Mouse (Mus musculus) naive thymus-derived CD4-positive, alpha-beta T cell, adult 5 months (primary cell): Measurements from ENCODE around the gene Rpl13. TPM values are rescaled to one million over a fixed set of nuclear protein-coding genes. Genes with fewer than 3 reads are reported as not detected.

Experiments used
- polyA plus RNA-seq: library from polyadenylated mRNA; unstranded; fragments of 100-300 nt; shearing (Covaris generic); gene quantifications from one replicate; pipeline ENCODE4 v1.2.1, GENCODE M21; 2017

Gene Rpl13
- polyA plus RNA-seq = 1,111 TPM

DNA sequence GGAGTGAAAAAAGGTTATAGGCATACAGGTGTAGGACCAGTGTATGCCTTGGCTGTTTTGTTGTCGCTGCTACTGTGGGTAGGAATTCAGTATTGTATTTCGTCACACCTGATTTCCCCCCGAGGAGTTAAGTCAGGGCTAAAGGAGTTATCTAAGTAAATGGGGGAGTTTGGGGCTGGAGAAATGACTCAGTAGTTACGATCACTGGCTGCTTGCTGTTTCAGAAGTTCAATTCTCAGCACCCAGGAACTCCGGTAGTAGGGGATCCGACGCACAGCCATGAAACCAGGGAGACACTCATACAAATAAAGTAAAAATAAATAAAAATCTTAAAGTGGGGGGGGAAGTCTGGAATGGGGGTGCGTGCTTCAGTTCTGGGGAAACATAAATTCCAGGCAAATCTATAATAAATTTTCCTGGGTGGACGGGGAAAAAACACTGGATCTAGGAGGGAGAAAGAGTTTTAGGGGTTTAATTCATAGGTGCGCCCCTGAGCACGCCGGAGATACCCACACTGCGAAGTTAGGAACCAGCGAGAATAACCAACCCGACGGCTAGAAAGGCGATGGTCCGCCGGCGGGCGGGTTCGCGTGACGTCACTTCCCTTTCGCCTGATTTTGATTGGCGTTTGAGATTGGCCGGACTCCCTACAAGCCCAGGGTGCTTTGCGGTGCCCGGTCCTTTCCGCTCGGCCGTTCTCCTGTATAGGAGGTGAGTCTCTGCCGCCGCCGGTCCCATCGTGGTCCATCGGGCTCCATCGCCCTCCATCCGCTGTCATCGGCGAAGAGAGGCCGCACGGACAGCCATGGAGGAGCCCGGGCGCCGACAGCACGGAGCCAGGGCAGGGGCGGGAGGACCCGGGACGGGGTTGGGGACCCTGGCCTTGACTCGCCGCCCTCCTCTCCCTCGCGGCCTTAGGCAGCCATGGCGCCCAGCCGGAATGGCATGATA, at the start of gene Rpl13:
Rpl13 (plus strand) TSS at position 616 of the 951 bp plus-strand sequence.

DNA sequence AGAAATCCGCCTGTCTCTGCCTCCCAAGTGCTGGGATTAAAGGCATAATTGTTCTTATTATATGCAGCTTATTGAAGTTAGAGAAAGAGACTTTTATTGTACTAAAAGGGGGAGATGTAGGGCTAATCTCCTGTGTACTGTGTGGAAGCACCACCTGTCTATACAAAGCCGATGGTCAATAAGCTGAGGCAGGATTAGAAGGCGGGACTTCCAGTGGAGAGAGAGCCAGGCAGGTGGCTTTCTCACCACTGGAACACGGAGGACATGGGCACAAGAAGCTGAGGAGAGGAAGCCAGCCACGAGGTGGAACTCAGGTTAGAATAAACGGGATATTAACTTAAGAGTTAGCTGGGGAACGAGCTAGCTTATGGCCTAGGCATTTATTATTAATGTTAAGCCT, 39.4 kb upstream of the Rpl13 start, which contains the start of gene Spg7:
Spg7 (plus strand) TSS at position 222 of the 400 bp plus-strand sequence.

DNA sequence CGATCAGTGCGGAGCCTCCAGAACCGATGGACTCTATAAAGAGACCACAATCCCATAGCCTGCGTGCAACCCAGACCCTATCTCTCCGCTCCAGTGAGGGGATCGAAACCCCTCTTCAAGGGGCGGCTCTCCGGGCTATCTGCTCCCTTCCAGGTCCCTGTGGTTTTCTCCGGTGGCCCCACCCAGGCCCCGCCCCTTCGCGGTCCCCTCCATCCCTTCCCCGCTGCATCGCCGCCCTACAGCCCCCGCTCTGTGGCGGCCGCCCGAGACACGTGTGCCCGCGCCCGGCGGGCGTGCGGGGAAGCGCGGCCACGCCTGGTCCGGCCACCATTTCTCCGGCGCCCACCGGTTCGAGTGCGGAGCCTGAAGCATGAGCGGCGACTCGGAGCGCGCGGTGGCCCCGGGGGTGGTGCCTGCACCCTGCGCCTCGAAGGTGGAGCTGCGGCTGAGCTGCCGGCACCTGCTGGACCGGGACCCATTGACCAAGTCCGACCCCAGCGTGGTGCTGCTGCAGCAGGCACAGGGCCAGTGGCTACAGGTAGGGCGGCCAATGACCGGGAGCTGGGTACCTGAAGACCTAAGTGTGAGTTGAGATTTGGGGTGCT, 15.1 kb downstream of the Rpl13 start, which contains the start of gene Cpne7:
Cpne7 (plus strand) TSS at position 248 of the 605 bp plus-strand sequence.

Other genes starting within 250 kb of the Rpl13 start
- 413 TPM for gene Ankrd11, start 60.1 kb upstream of the Rpl13 start, polyA plus RNA-seq
- gene Spg7, start 39.4 kb upstream of the Rpl13 start, polyA plus RNA-seq = 96.0 TPM
- 0.17 TPM for gene Cpne7, start 15.0 kb downstream of the Rpl13 start, polyA plus RNA-seq
- not detected for gene Sult5a1, start 56.0 kb downstream of the Rpl13 start, polyA plus RNA-seq
- gene Dpep1, start 83.9 kb downstream of the Rpl13 start, polyA plus RNA-seq = not detected
- 129 TPM for gene Chmp1a, start 110.4 kb downstream of the Rpl13 start, polyA plus RNA-seq
- not detected for gene Spata33, start 110.5 kb downstream of the Rpl13 start, polyA plus RNA-seq
- 22.1 TPM for gene Cdk10, start 122.5 kb downstream of the Rpl13 start, polyA plus RNA-seq
- 15.3 TPM for gene Spata2l, start 133.9 kb downstream of the Rpl13 start, polyA plus RNA-seq
- gene Zfp276, start 151.8 kb downstream of the Rpl13 start, polyA plus RNA-seq = 43.1 TPM
- gene Vps9d1, start 152.0 kb downstream of the Rpl13 start, polyA plus RNA-seq = 20.9 TPM
- 8.5 TPM for gene Fanca, start 216.2 kb downstream of the Rpl13 start, polyA plus RNA-seq
- not detected for gene Spire2, start 230.4 kb downstream of the Rpl13 start, polyA plus RNA-seq